Mouse (Mus musculus) cerebellum, adult 2 months (tissue): Measurements from ENCODE around the gene Kifap3. TPM values are rescaled to one million over a fixed set of nuclear protein-coding genes. Genes with fewer than 3 reads are reported as not detected.
"Not testable (repeated sequence)": the region's sequence is repeated elsewhere in the genome, so short reads cannot be mapped to it uniquely, and the experiment has no call there.

Experiments
- DNase-seq, 2 experiments: peaks; one replicate each; pipeline ENCODE4 v3.0.0; 2021
- H3K27ac ChIP-seq: fragments of 200-500 bp; 2 replicates; pipeline ENCODE4 v1.5.1; 2012; ENCODE audit warnings: low read length, control low read depth, inconsistent platforms; ENCODE audit not compliant: insufficient read depth
- H3K27me3 ChIP-seq: fragments of 200-500 bp; 2 replicates; pipeline ENCODE4 v1.6.1; 2012; ENCODE audit warnings: inconsistent platforms, mild to moderate bottlenecking, low read length, moderate library complexity; ENCODE audit not compliant: control insufficient read depth, insufficient read depth
- H3K4me1 ChIP-seq: fragments of 200-500 bp; 2 replicates; pipeline ENCODE4 v1.6.1; 2011; ENCODE audit warnings: low read length; ENCODE audit not compliant: control insufficient read depth, insufficient read depth
- H3K4me3 ChIP-seq: fragments of 200-500 bp; replicated peaks from 2 replicates; pipeline ENCODE3; 2011; ENCODE audit warnings: mild to moderate bottlenecking, low read depth, low read length, control low read depth; ENCODE audit not compliant: insufficient read depth
- CTCF ChIP-seq: fragments of 200-500 bp; IDR thresholded peaks from 2 replicates; pipeline ENCODE4 v1.5.1; 2011; ENCODE audit warnings: low read depth, mild to moderate bottlenecking, control low read depth, low read length, moderate library complexity, borderline replicate concordance; ENCODE audit not compliant: insufficient read depth
- POLR2A ChIP-seq: fragments of 200-500 bp; IDR thresholded peaks from 2 replicates; pipeline ENCODE4 v1.6.1; 2011; ENCODE audit warnings: low read length, control low read depth, borderline replicate concordance; ENCODE audit not compliant: insufficient read depth
- WGBS: fragments of 180-500 bp; shearing (Covaris S2); methylation state at CpG from one replicate; pipeline ENCODE4 v1.1.7; 2018; 5-methylcytosine and 5-hydroxymethylcytosine counted together
- polyA plus RNA-seq: library from polyadenylated mRNA; depleted of rRNA; stranded (reverse); fragments of >200 nt; gene quantifications from 2 replicates; pipeline ENCODE4 v1.2.3, GENCODE M21; 2012; rRNA removed

Gene Kifap3
- 104 and 111 TPM in 2 replicates for polyA plus RNA-seq

DNA sequence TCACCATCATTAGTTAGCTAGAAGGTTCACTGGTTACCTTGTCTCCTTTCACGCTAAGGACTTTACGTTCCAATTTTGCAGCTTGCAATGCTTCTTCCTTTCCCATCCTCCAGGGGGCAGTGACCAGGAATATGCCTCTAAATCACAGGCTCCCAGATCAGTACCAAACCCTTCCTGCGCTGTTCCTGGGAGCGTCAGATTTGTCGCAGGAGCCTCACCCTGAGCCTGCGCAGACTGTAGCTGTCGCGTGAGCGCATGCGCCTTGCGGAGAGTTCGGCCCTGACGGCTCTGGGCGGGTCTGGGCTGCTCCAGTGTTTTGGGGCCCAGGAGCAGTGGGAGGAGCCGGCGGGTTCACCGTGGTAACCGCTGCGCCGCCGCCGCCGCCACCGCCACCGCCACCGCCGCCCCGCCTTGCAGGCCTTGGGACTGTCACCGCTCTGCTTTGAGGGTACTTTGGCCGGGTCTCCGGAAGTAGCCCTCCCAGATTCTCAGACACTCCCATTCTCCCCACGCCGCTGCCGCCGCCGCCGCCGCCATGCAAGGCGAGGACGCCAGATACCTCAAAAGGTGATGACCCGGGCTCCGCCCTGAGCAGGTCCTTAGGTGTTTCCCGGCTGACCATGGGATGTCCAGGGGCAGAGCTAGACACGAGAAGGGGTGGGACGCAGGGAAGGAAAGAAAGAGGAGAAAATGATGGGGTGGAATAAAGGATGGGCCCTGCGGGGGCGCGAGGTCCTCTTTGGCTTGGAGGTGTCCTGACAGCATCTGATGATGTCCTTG is at the start of gene Kifap3:
Kifap3 (plus strand) TSS at position 248 of the 780 bp plus-strand sequence.
- Histone ChIP-seq H3K27me3 (no peaks in the 10 kb centered on the region), H3K4me3 (peak within 1 kb of the TSS; percentile 68), H3K27ac (peak within 1 kb of the TSS; percentile 9; the same call in 1 of the 2 replicates), H3K4me1 (no peaks in the 10 kb centered on the region)
- peak; percentile 32; the same call in 1 of the 2 replicates for TF ChIP-seq POLR2A
- peak; percentile 75; the same call in 1 of the 2 replicates for TF ChIP-seq CTCF
- WGBS = under 1% methylated on average over 48 of the region's 48 CpGs
- peak; percentile 99 to 100 for DNase-seq

DNA sequence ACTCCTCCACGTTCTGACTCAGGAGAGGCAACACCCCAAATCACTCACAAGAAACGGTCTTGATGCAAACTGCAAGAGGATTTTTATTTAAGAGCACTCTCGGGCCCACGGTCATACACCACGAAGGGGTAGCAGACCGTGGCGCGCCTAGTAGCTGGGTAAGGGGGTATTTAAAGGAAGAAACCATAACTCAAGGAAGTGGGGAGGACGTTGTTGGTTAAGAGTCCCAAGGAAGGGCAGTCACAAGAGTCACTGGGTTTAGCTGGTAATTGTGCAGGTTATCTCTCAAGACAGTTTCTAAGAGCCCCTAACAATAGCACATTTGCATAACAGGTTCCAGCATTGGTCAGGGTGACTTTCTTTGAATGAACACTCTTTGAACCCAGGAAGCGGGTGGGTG is 48.2 kb upstream of the Kifap3 start:
- not testable (repeated sequence) for H3K4me3 ChIP-seq, H3K4me1 ChIP-seq, H3K27ac ChIP-seq, DNase-seq, H3K27me3 ChIP-seq
- 90% methylated on average over 10 of the region's 10 CpGs for WGBS

DNA sequence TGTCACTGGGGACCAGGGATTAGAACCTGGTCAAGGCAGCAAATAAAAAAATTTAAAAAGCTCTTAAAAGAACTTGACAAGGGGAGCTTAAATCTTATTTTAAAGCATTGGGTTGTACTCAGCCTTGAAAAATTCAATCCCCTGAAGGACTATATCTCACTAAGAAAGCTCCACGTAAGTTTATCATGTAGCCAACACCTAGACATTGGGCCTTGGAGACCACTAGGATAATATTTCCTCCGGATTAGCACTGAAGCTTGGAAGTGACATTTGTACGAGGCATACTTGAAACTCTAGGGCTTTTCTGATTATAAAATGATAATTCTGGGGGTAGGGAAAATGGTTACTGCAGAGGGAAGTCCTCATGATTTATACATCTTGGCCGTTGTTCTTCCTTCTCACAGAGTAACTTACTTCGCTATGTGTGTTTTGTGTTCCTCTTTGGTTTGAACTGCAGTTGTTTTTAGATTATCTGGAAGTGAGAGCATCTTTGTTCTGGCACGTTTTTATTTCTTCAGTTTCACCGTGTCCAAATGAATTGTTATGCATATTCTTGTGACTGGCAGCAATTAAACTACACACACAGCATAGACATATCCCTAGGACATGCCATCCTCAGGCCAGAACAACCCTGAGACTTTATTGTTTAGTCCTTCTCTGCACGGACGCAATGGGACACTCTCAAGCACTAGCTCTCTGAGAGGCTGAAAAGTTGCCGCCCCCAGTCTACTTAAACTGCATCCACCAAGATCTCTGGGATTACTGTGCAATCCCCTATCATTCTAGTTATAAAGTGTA is 42.7 kb upstream of the Kifap3 start:
- no peaks in the 10 kb centered on the region for H3K27me3 ChIP-seq

DNA sequence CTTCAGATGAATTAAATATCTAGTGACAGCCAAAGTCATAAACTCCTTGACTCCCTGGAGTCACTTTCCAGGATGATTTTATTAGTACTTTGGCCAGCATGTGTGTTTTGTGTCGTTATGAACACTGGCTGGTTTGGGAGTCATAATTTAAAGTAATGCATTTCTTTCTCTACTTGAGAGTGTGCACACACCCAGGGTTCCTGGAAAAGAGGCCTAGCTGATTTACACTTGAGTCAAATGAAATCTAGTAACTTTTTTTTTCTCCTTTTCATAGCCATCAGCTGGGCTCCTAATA is 42.2 kb upstream of the Kifap3 start:
- Histone ChIP-seq H3K27ac (no peak overlapping the region), H3K27me3 (no peaks in the 10 kb centered on the region), H3K4me1 (no peaks in the 10 kb centered on the region), H3K4me3 (no peak overlapping the region)
- no peak for TF ChIP-seq POLR2A
- TF ChIP-seq CTCF = no peak
- no peak for DNase-seq
- 34% methylated on average over 1 of the region's 1 CpGs for WGBS

More for the DNA sequence above, 42.7 kb upstream of the Kifap3 start:
- Histone ChIP-seq H3K4me1 (no peaks in the 10 kb centered on the region), H3K27ac (no peak overlapping the region), H3K4me3 (no peak overlapping the region)
- TF ChIP-seq POLR2A = no peak
- no peak for TF ChIP-seq CTCF
- DNase-seq = no peak
- 64% methylated on average over 10 of the region's 10 CpGs for WGBS

DNA sequence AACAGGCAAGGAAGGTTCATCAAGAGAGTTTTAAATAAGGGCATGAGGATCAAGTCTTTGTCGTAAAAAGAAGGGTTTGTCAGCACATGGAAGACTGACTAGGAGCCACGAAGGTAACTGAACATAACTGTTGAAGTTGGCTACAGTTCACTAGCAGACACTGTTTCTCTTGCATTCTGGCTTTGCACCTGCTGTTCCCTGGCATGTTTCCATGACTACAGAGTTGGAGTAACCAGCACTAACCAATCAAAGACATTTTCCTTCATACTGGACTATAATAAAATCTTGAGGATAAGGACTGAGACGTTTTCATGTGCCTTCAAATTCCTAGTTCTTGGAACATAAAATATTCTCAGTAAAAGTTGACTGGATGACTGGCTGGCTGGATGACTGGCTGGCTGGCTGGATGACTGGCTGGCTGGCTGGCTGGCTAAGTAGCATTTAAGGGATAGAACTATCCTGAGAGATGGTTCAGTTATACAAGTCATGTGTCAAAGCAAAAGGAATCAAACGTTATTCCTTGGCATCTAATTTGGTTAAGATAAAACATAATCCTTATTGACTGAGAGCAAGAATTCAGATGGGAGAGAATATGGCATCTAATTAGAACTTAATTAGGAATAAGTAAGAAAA is 27.9 kb upstream of the Kifap3 start:
- peak in 1 of 2 experiments; percentile 3 for DNase-seq
- H3K27ac ChIP-seq = no peak overlapping the region
- WGBS = 10% methylated on average over 4 of the region's 4 CpGs
- TF ChIP-seq CTCF = no peak
- TF ChIP-seq POLR2A = no peak
- H3K4me1 ChIP-seq = no peaks in the 10 kb centered on the region; the same call in 1 of the 2 replicates
- H3K4me3 ChIP-seq = no peak overlapping the region
- no peaks in the 10 kb centered on the region for H3K27me3 ChIP-seq

DNA sequence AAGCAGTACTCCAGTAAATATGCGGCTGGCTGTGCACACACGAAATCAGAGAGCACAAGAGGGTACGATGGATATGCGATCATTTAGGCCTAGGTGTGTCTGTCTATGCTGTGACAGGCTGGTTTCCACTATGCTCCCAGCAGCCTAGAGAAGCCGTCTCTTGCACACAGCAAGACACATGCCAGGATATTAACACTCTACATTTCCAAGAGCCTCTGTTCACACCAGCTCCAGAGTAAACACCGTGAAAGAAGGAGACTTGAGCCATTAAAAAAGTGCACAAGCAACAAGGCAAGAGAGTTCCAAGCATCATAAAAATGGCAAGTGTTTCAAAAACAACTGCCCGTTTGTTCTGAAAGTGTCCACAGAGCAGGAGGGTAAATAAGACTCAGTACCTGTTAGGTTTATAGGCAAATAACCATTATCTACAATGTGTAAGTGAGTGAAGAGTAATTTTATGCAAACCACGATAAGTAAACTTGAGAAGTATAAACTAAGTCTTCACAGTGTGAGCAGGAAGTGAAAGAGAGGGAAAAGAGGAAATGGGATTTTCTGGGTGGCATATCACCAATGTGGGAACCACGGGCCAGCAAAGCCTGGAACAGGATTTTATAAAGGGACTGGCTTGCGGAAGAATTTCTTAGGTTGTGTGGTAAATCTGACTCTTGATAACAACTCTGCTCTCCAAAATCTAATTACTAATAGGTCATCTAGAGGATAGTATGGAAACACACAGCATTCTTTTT is 21.7 kb upstream of the Kifap3 start:
- no peak overlapping the region for H3K4me3 ChIP-seq
- H3K27ac ChIP-seq = no peak overlapping the region
- no peak for DNase-seq
- H3K27me3 ChIP-seq = no peaks in the 10 kb centered on the region
- no peaks in the 10 kb centered on the region for H3K4me1 ChIP-seq
- TF ChIP-seq CTCF (no peak), POLR2A (no peak)
- 86% methylated on average over 10 of the region's 10 CpGs for WGBS

DNA sequence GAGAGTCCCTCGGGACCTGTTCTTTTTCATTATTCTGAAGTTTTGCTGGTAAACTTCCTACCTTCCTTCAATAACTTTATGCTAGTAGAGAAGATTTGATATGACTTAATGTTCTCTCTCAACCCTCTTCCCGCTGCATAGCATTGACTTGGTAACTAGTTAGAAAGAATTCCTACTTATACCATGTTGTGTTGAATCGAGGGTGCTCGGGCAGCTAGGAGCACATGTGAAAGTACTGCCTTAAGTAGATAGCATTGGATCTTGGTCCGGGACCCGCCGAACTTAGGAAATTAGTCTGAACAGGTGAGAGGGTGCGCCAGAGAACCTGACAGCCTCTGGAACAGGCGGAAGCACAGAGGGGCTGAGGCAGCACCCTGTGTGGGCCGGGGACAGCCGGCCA is 4.2 kb downstream of the Kifap3 start:
- WGBS = 97% methylated on average over 9 of the region's 11 CpGs
- not testable (repeated sequence) for H3K27me3 ChIP-seq, DNase-seq, H3K4me3 ChIP-seq, H3K4me1 ChIP-seq, H3K27ac ChIP-seq
